Mouse (Mus musculus) neutrophil, adult 5-6 weeks (primary cell): ENCODE measurements around the gene Fgf2. TPM values are rescaled to one million over a fixed set of nuclear protein-coding genes. Genes with fewer than 3 reads are reported as not detected.

Experiments used
- total RNA-seq: library from RNA; stranded (forward); fragments of 200-1000 nt; gene quantifications from 2 replicates; pipeline ENCODE4 v1.2.3, GENCODE M21; 2017

The Fgf2 gene
- total RNA-seq, 1 experiment from 2014 or later = 0.23 TPM

Other genes with a start within 250 kb of the Fgf2 start
- gene Il2, start 222.4 kb upstream of the Fgf2 start, total RNA-seq = not detected in 2 replicates
- 0.23 TPM in 1 of 2 replicates, not detected in the other for gene Il21, start 115.7 kb upstream of the Fgf2 start, total RNA-seq
- 1.6 and 2.6 TPM in 2 replicates for gene Bbs12, start 35.8 kb upstream of the Fgf2 start, total RNA-seq
- 2.8 TPM in 1 of 2 replicates, not detected in the other for gene Cetn4, start 35.6 kb upstream of the Fgf2 start, total RNA-seq
- 41.4 and 57.3 TPM in 2 replicates for gene Spata5, start 71.5 kb downstream of the Fgf2 start, total RNA-seq
- 13.1 and 14.4 TPM in 2 replicates for gene Nudt6, start 71.9 kb downstream of the Fgf2 start, total RNA-seq